Mouse (Mus musculus) limb, embryonic 14.5 days (tissue): ENCODE results near the gene Ldlrap1. TPM values are rescaled to one million over a fixed set of nuclear protein-coding genes. Genes with fewer than 3 reads are reported as not detected.
A peak's percentile ranks its signal among the peaks of the same experiment; 100 is the strongest.

Experiments
- ATAC-seq: fragments of 200-750 bp; cut with Nextera tagmentation; 2 replicates; pipeline ENCODE4 v1.8.0; 2017; ENCODE audit warnings: low read depth, moderate number of reproducible peaks, moderate TSS enrichment; ENCODE audit not compliant: low FRiP score
- DNase-seq: peaks from one replicate; pipeline ENCODE4 v3.0.0-alpha.2; 2015; ENCODE audit warnings: low spot score
- H3K27ac ChIP-seq: fragments of 300-500 bp; sonication (generic); replicated peaks from 2 replicates; pipeline ENCODE4 v1.5.1; 2014; ENCODE audit warnings: low read depth, mild to moderate bottlenecking, low read length, moderate library complexity, mixed read lengths
- H3K27me3 ChIP-seq: fragments of 300-500 bp; sonication (generic); 2 replicates; pipeline ENCODE4 v1.6.1; 2014; ENCODE audit warnings: low read length, mixed read lengths; ENCODE audit not compliant: control insufficient read depth, insufficient read depth
- H3K36me3 ChIP-seq: fragments of 300-500 bp; sonication (generic); 2 replicates; pipeline ENCODE4 v1.6.1; 2014; ENCODE audit warnings: mild to moderate bottlenecking, low read length, moderate library complexity, mixed read lengths; ENCODE audit not compliant: control insufficient read depth, insufficient read depth
- H3K4me1 ChIP-seq: fragments of 300-500 bp; sonication (generic); 2 replicates; pipeline ENCODE4 v1.6.1; 2014; ENCODE audit warnings: antibody characterized with exemption, low read length, mixed read lengths; ENCODE audit not compliant: control insufficient read depth, insufficient read depth
- H3K4me2 ChIP-seq: fragments of 300-500 bp; sonication (generic); replicated peaks from 2 replicates; pipeline ENCODE4 v1.6.1; 2014; ENCODE audit warnings: low read depth, mild to moderate bottlenecking, low read length, moderate library complexity; ENCODE audit not compliant: severe bottlenecking
- H3K4me3 ChIP-seq: fragments of 300-500 bp; sonication (generic); replicated peaks from 2 replicates; pipeline ENCODE4 v1.5.1; 2014; ENCODE audit warnings: low read length
- H3K9ac ChIP-seq: fragments of 300-500 bp; sonication (generic); 2 replicates; pipeline ENCODE4 v1.6.1; 2014; ENCODE audit warnings: mild to moderate bottlenecking, low read depth, low read length, moderate library complexity; ENCODE audit not compliant: severe bottlenecking
- H3K9me3 ChIP-seq: fragments of 300-500 bp; sonication (generic); 2 replicates; pipeline ENCODE4 v1.6.1; 2016; ENCODE audit warnings: low read length; ENCODE audit not compliant: control insufficient read depth
- POLR2A ChIP-seq: fragments of 200-500 bp; IDR thresholded peaks from 2 replicates; pipeline ENCODE4 v1.8.0; 2012; ENCODE audit warnings: inconsistent platforms, mild to moderate bottlenecking, moderate library complexity, borderline replicate concordance; ENCODE audit not compliant: insufficient read depth, insufficient read length; ENCODE audit errors: extremely low read depth
- WGBS: fragments of 180-500 bp; shearing (Covaris S2); extraction: QIAGEN DNeasy Blood & Tissue Kit; methylation state at CpG from one replicate; pipeline ENCODE4 v1.1.7; 2014; 5-methylcytosine and 5-hydroxymethylcytosine counted together
- polyA plus RNA-seq, 2 experiments: library from polyadenylated mRNA; depleted of rRNA in 1 of 2; stranded (reverse) in 1 of 2; unstranded in 1 of 2; fragments of >200 nt; fragmentation: Nextera tagmentation in 1 of 2; extraction: Ambion mirVana in 1 of 2; gene quantifications; 2 replicates each; pipeline versions ENCODE4 v1.2.1 to v1.2.3; 2012 to 2014

The Ldlrap1 gene
- polyA plus RNA-seq, 2 experiments = 18.0 to 25.1 TPM

- H3K36me3 ChIP-seq = no peaks in the 10 kb centered on the region
- H3K27me3 ChIP-seq = no peaks in the 10 kb centered on the region
- TF ChIP-seq POLR2A = no peak
- peaks cover 2% of the 10 kb centered on the region; the same call in 1 of the 2 replicates for H3K4me1 ChIP-seq
- 67% methylated on average over 5 of the region's 6 CpGs for WGBS
- H3K4me3 ChIP-seq = no peak overlapping the region
- no peak for DNase-seq
- no peak overlapping the region for H3K27ac ChIP-seq
- no peak overlapping the region for H3K9ac ChIP-seq
- H3K9me3 ChIP-seq = no peaks in the 10 kb centered on the region
- ATAC-seq = no peak
- no peak overlapping the region for H3K4me2 ChIP-seq
These were observed 23.9 kb upstream of the Ldlrap1 start for GRCm38 (mm10) chr4:134791731-134792130.

DNA sequence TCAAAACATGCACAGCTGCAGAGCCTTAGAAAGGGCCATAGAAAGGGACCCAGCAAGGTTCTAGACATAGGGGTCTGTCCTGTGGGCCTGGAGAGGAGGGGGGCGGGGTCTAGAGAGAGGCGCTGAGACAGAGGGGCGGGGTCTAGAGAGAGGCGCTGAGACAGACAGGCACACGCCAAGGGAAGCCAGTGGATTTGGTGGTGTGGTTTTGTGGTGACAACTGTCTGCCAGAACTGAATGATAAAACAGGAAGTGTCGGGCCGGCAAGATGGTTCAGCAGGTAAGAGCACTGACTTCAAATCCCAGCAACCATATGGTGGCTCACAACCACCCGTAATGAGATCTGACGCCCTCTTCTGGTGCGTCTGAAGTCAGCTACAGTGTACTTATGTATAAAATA lies 19.1 kb upstream of the Ldlrap1 start:
- no peak overlapping the region for H3K4me3 ChIP-seq
- H3K9me3 ChIP-seq = no peaks in the 10 kb centered on the region
- DNase-seq = no peak
- 34% methylated on average over 10 of the region's 10 CpGs for WGBS
- H3K4me1 ChIP-seq = no peaks in the 10 kb centered on the region
- H3K36me3 ChIP-seq = no peaks in the 10 kb centered on the region
- no peak overlapping the region for H3K9ac ChIP-seq
- H3K4me2 ChIP-seq = no peak overlapping the region
- no peak overlapping the region for H3K27ac ChIP-seq
- H3K27me3 ChIP-seq = no peaks in the 10 kb centered on the region
- no peak for ATAC-seq
- TF ChIP-seq POLR2A = no peak

DNA sequence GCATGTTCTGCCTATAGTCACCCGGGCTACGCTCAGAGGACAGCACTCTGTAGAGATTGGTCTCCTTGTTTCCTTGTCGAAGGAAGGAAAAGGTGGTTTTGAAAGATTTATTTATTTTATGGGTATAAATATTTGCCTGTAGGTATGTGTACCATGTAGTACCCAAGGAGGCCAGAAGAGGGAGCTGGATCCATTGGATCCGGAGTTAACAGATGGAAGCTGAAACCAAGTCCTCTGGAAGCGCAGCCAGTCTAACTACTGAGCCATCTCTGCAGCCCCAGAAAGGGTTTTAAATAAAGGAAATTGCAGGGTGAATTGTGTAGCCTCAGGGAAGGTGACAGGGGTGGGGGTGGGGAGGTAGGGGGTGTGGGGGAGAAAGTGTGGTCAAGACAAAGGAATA lies 16.9 kb upstream of the Ldlrap1 start:
- Histone ChIP-seq H3K27me3 (no peaks in the 10 kb centered on the region), H3K36me3 (no peaks in the 10 kb centered on the region), H3K27ac (no peak overlapping the region), H3K4me1 (0 out of 2 replicates have a peak, but pooled peaks cover 3% of the 10 kb centered on the region), H3K4me3 (no peak overlapping the region), H3K4me2 (no peak overlapping the region), H3K9me3 (no peaks in the 10 kb centered on the region), H3K9ac (no peak overlapping the region)
- no peak for ATAC-seq
- 58% methylated on average over 5 of the region's 5 CpGs for WGBS
- TF ChIP-seq POLR2A = no peak
- no peak for DNase-seq

DNA sequence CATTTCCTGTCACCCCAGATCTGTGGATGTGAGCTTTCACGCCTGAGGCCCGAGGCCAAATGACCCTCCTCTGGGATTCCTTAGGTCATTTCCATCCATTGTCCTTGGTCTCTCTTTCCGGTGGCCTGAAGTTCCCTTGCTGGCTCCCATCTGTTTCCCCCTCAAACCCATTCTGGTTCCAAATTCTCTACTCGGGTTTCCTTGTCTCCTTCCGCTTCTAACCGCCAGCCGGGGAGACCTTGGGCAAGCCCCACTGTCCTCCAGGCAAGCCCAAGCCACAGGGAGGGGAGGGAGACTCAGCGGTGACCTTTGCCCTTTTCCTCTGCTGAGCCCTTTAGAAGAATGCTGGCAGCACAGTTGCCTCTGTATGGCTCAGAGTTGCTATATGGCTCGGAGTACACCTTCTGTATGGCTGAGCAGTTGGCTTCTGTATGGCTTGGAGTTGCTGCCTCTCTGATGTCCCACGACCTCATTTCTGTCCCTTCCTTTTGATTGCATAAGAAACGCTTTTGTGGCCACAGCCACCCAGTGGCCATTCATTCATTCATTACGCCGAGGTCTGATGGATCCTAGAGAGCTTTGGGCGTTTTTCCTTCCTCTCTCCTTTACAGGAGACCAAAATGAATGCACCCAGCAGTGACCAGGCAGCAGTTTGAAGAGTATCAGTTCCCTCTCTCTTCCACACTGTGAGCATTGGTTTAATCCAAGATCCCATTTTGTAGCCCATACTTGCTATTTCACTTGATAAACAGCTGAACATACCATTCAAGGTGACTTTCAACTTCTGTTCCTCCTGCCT lies 11.5 kb upstream of the Ldlrap1 start:
- 0 out of 2 replicates have a peak, but pooled peaks cover 3% of the 10 kb centered on the region for H3K4me1 ChIP-seq
- 53% methylated on average over 14 of the region's 14 CpGs for WGBS
- ATAC-seq (no peak), DNase-seq (no peak)
- no peak overlapping the region for H3K4me2 ChIP-seq
- no peaks in the 10 kb centered on the region for H3K9me3 ChIP-seq
- H3K9ac ChIP-seq = no peak overlapping the region
- H3K4me3 ChIP-seq = no peak overlapping the region
- H3K27ac ChIP-seq = no peak overlapping the region
- no peaks in the 10 kb centered on the region for H3K27me3 ChIP-seq
- no peak for TF ChIP-seq POLR2A
- H3K36me3 ChIP-seq = no peaks in the 10 kb centered on the region

GRCm38 (mm10) chr4:134776246-134776645 lies 8.4 kb upstream of the Ldlrap1 start:
- Histone ChIP-seq H3K4me2 (no peak overlapping the region), H3K36me3 (no peaks in the 10 kb centered on the region), H3K9me3 (no peaks in the 10 kb centered on the region), H3K4me1 (0 out of 2 replicates have a peak, but pooled peaks cover 3% of the 10 kb centered on the region), H3K27me3 (no peaks in the 10 kb centered on the region), H3K27ac (no peak overlapping the region), H3K4me3 (no peak overlapping the region), H3K9ac (no peak overlapping the region)
- no peak for ATAC-seq
- no peak for TF ChIP-seq POLR2A
- 27% methylated on average over 7 of the region's 7 CpGs for WGBS
- DNase-seq = peak; percentile 80
